Mouse (Mus musculus): ENCODE measurements at regions not wholly inside any gene's neighbourhood (a gene's known extent, or its start where the extent isn't known, plus 50 kb on each side); places are given as distances from the start of the nearest gene placed in this dataset.

DNA sequence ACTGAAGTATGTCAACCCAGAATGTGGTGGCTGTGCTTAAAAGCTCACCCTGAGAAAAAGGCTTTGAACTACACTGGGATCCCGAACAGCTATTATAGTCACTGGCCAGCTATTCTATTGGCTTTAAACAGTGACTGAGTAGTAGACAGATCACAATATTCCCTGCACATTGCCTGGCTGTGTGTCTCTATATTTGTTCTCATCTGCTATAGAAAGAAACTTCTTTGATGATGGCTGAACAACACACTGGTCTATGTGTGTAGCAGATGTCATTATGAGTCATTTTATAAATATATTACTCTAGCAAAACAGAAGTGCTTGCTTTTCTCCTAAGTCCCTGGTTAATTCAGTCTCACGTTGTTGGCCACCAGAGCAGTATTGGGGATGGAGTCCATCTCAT, 152.1 kb upstream of the Slco6d1 start:
- no peak for DNase-seq (ENCODE audit: low read depth)

DNA sequence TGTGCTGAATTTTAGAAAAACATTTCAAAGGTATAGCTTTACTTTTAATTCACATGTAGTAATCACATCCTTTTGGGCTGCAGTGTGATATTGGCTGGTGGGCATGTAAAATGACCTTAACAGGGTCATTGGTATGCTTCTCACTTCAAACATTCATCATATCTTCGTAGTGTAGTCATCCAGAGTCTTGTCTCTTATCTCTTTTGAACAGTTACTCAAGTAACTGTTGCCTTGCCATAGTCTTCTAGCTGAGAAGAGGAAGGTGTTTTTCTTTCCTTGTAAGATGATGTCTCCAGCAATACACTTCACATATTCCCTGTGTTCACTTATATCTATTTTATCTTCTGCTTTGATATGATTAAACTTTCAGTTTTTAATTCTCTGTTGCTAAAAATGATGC, 150.7 kb upstream of the Slco6d1 start:
- DNase-seq (ENCODE audit: low read depth): no peak

DNA sequence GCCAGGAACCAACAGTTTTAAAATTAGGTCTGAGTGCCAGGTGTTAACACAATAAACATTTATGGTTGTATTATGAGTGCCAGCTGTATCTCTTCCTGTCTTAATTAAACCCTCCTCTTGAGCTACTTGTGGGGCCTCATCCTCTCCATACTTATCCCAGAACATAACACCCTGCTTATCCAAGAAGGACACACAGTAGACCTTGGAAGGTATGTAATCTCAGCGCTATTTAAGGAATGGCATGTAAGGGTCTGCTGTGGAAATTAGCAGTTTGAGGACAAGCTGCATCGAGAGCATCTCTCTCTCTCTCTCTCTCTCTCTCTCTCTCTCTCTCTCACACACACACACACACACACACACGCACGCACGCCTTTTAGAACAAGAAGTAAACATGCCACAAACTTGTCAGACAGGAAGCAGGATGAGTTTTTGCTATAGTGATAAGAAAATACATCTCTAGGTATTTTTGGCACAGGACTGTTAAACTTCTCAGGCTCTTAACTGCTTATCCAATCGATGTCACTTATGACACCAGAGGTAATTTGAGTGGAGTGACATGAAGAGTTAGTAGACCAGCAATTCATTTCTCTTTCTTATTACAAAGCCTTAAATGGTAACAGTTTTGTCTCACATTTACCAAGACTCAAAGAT, 146.8 kb upstream of the Slco6d1 start:
- DNase-seq (ENCODE audit: low read depth): no peak

DNA sequence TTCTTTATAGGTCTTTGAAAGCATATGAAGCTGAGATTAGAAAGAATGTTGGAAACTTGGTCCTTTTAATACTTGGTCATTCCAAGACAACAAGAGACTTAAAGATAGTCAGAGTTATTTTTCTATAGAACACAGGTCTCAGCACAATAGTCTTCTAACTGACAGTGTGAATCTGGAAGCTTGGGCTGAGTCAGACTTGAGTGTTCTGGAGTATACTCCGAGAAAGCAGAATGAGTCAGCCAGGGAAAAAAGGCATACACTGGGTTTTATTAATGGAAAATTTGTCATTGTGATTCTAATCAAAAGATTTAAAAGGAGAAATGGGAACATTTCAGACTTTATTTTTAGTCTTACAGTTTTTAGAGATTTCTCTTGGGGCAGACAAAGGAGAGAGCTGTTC, 145.4 kb upstream of the Slco6d1 start:
- no peak for DNase-seq (ENCODE audit: low read depth)

DNA sequence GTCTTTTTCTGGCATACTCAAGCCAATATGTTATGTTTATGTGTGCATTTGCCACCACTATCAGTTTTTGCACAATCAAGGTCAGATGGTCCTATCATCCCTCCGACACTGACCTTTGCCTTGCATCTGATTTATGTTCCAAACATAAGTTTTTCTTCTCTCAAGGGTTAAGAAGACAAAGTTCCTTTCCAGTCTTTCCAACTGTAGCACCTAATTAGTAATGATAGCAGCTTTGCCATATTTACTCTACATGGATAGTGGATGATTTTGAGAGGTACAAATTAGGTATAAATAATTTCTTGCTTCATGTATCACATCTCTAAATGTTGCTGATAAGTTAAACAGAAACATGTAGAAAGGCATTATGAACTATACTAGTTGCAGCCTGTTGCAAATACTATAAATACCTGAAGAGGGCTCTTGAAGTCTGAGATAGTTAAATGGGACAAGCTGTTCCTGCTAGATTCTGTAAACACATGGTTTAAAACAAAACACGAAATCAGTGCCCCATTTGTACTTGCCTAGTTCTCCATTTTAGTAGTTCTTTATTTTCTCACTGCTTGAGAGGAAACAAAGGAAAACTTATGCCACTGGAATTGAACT, 141.4 kb upstream of the Slco6d1 start:
- DNase-seq (ENCODE audit: low read depth): no peak

DNA sequence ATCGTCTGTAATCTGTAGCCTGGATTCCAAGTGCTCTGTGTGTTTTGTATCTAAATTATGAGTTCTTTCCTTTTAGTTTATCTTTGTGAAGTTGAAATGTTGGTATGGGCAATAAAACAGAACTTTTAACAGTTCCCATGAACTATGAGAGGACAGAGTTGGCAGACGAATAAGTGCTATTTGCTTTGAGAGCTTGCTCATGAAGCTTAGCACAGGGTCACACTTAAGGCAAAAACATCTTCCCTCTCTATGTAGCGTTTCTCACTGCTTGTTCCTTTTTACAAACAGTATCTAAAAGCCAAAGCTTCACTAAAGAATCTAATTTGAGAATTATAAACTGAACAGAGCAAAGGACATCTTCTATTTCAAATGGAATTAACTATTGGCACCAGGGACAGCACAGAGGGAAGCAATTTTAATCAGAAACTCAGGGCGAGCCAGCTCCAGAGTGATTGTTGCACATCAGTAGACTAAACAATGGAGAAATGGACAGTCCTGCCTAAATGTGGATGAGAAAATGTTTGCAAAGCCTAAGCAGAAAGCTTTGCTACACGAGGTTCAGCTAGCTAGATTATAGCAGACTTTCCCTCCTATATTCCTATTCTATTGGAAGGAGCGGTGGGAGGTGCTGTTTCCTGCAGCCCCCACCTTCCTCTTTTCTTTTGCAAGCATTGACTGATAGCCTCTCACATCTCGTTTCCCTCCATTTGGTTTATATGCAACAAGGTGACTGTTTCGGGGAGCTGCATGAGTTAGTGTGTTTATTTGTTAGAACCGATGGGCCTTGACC, 140.5 kb upstream of the Slco6d1 start:
- DNase-seq (ENCODE audit: low read depth): no peak

DNA sequence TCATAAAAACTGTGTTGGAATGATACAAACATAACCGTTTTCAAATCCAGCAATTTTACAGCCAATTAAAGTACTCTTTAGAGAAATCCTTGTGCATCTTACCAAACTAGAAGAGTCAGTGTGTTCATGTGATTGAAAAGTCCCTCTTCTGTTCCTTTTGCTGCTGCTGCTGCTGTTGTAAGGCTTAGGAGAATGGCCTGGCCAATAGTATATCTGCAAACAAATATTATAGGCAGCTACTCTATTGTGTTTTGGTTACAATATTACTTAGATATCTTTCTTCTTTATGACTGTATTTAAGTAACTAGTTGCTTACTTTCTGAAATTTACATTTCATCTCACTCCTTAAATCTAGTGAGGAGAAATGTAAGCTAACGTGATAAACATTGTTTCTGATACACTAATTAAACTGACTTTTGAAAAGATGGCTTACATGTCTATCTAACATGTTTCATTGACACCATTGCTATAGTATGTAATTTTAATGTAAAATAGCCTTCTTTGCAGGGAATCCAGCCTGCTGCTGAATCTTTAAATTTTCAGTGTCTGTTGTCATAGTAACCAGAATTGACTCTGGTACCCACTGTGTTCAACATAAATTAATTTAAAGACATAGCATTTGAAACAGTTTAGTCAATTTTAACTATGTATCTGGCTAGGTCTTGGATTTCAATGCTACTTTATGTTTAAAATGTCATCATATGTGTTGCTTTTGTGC, 139.7 kb upstream of the Slco6d1 start:
- no peak for DNase-seq (ENCODE audit: low read depth)

DNA sequence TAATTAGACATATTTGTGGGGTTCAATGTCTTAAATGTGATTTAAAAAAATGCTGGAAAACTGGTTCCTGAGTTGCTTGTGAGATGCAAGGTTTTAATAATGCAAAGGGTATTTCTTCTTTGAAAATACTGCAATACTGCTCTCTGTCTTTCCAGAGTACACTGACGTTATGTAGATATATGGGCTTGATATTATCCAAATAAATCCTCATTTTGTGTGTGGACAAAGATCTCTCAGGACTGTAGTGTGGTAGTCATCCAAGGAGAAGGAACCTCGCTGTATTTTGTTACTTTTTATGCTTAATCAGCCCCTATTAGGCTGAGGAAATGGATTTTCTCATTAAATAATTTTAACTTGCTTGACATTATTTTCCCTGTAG, 139.2 kb upstream of the Slco6d1 start:
- no peak for DNase-seq (ENCODE audit: low read depth)

DNA sequence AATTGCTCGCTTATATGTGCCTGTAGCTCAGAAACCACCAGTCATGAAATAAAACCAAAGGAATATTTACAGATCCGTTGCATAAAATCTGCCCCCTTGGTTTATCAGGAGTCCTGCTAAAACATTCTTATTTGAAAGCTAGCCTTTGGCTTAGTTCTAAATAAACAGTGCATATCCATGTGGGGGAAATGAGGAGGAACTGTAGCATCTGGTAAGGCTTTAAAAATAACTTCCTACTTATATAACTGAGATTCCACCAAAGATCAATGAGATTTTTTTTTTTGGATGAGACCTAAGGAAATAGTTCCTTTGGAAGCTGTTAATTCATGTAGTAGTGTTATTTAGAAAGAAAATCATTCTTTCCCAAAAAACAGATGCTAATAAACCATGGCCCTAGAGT, 117.8 kb upstream of the Slco6d1 start:
- DNase-seq (ENCODE audit: low read depth): no peak

DNA sequence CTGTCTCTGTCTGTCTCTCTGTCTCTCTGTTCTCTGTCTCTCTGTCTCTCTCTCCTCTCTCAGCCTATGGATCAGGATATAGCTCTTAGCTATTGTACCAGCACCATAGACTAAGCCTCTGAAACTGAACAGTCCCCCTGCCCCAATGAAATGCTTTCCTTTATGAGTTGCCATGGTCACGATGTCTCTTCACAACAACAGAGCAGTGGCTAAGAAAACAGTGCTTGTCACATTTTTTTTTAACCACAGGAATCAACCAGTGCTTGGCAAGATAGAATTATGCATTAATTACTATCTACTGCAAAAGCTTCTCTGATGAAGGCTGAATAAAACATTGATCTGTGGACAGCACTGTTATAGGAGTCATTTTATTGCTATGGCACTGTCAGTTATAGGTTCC, 114.6 kb upstream of the Slco6d1 start:
- DNase-seq (ENCODE audit: low read depth): no peak

DNA sequence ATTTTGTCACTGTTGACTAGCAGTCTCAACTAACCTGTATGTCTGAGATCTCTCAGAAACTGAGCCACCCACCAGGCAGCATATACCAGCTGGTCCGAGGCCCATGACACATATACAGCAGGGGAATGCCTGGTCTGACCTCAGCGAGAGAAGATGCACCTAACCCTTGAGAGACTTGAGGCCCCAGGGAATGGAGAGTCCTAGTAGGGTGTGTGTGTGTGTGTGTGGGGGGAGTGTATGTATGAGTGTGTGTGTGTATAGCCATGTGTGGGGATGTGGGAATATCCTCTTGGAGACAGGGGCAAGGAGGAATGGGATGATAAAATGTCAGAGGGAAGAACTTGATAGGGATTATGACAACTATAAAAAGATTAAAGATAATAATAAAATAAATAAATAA, 113.4 kb upstream of the Slco6d1 start:
- no peak for DNase-seq (ENCODE audit: low read depth)

DNA sequence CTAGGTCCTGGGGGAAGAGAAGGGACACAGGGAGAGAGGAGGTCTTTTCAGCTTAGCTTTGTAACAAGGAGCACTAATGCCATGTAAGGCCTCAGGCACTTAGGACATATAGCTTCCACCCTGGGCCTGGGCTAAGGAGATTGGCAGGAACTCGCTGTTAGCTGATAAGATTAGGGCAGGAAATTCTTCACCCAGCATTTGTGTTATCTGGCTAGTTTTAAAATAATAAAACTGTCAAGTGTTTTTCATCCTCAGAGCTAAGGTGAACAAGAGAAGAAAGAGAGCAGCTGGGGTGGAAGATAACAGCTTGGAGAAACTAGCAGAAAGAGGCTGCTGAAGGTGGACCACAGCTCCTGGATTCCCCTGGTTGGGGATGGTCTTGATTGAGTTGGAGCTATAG, 111.0 kb upstream of the Slco6d1 start:
- DNase-seq (ENCODE audit: low read depth): no peak

DNA sequence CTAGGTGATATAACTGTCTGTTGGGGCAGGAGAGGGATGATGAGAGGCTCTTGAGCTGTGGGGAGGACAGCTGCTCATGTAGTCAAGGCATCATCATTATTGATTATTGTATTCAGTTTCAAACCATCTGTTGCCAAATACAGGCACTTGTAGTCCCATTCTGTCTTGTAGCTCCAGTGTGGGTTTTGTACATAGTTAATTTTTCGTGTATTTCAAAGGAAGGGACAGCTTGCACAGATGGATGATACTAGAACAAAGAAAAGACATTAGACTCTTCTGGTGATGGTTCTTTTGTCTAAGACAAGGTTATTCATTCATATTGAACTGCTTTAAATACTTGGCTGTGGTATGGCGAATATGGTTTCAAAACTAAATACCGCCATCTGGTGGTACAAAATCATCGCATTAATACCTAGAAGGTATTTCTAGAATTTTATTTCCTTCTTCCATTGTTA, 70.8 kb upstream of the Slco6d1 start:
- peak; percentile 15 for DNase-seq (ENCODE audit: low read depth)

DNA sequence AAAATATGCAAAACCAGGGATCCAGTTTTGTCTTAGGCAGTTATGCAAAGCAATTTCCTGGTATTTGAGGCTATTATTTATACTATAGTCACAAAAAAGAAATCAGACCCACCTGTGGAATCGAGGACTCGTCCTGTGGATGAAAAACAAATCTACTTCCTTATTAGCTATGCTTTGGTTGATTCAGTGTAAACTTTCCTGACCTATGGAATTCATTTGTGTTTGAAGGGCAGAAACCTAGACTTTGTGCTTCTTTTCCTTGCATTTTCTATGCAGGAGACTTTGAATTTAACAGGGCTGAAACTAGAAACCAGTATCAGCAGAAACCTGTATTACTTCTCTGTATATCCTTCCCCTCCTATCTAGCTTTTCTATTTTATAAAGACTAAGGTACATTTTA, 70.2 kb upstream of the Slco6d1 start:
- no peak for DNase-seq (ENCODE audit: low read depth)

DNA sequence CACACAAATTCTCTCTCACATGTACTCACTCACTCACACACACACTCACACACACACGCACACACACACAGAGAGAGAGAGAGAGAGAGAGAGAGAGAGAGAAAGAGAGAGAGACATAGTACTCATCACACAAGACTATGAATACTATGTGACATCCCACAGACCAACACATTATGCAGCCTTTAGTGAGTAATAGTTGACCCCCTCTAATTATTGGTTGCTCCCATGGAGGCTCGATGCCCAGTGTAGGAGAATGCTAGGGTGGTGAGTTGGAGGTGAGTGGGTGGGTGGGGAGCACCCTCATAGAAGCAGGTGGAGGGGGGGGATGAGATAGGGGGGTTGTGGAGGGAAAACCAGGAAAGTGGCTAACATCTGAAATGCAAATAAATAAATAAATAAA, 69.4 kb upstream of the Slco6d1 start:
- DNase-seq (ENCODE audit: low read depth): no peak
